Mouse (Mus musculus): ENCODE measurements around the gene Rpusd4. TPM values are rescaled to one million over a fixed set of nuclear protein-coding genes. Genes with fewer than 3 reads are reported as not detected.

The Rpusd4 gene
- polyA plus RNA-seq, 1 experiment from 2014 or later = 8.6 TPM

DNA sequence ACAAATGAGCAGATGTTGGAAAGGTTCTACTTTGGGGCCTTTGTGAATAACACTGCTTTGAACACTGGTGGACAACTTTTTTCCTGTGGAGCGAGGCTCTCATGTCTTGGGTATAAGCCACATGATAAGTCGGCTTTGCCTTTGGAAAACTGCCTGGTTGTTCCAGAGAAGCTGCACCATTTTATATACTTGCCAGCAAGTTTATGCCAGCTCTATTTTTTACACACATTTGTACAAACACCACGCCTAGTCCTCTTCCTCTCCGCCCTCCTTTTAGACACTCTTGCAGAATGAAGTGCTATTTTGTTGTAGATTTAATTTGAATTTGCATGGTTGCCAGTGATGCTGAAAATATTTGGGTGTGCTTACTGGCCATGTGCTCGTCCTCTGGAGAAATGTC lies 25.8 kb downstream of the Rpusd4 start:
- Histone ChIP-seq H3K27ac (ENCODE audit: low read depth) (no peak overlapping the region), H3K4me2 (ENCODE audit: low read depth, low read length) (no peak overlapping the region), H3K36me3 (replicated peaks; ENCODE audit: insufficient read depth, low read length) (no peaks in the 10 kb centered on the region), H3K4me3 (ENCODE audit: low read depth, low read length) (no peak overlapping the region), H3K9me3 (ENCODE audit: low read length) (no peaks in the 10 kb centered on the region), H3K4me1 (ENCODE audit: insufficient read depth) (0 out of 2 replicates have a peak, but pooled peaks cover 4% of the 10 kb centered on the region), H3K27me3 (ENCODE audit: insufficient read depth, low read length) (no peaks in the 10 kb centered on the region), H3K9ac (replicated peaks) (no peak overlapping the region)
- TF ChIP-seq CTCF (IDR thresholded peaks at IDR 0.05; ENCODE audit: low read depth) = no peak
- TF ChIP-seq EP300 (IDR thresholded peaks at IDR 0.05; ENCODE audit: low read depth) = no peak
- 72% methylated on average over 5 of the region's 5 CpGs for WGBS (ENCODE audit: insufficient replicate concordance)
- DNase-seq (no peak), ATAC-seq (no peak)

DNA sequence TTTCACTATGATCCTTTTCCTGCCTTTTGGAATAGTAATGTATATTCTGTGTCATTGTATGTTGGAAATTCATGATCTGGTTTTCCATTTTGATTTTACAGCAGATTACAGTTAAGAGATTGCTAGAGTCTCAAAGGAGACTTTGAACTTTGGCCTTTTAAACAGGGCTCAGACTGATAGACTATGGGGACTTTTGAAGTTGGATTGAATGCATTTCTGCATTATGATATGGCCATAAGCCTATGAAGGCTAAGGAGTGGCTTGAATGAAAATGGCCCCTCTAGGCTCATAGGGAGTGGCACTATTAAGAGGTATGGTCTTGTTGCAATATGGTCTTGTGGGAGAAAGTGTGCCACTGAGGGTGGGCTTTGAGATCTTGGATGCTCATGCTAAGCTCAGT lies 30.1 kb downstream of the Rpusd4 start:
- H3K27ac ChIP-seq (ENCODE audit: low read depth) = no peak overlapping the region
- H3K4me1 ChIP-seq (ENCODE audit: insufficient read depth) = no peaks in the 10 kb centered on the region
- H3K9me3 ChIP-seq (ENCODE audit: low read length) = no peaks in the 10 kb centered on the region
- H3K27me3 ChIP-seq (ENCODE audit: insufficient read depth, low read length) = no peaks in the 10 kb centered on the region
- no peaks in the 10 kb centered on the region for H3K36me3 ChIP-seq (replicated peaks; ENCODE audit: insufficient read depth, low read length)
- no peak overlapping the region for H3K9ac ChIP-seq (replicated peaks)
- no peak overlapping the region for H3K4me2 ChIP-seq (ENCODE audit: low read depth, low read length)
- DNase-seq (no peak), ATAC-seq (no peak)
- H3K4me3 ChIP-seq (ENCODE audit: low read depth, low read length) = no peak overlapping the region
- TF ChIP-seq EP300 (IDR thresholded peaks at IDR 0.05; ENCODE audit: low read depth) (no peak), CTCF (IDR thresholded peaks at IDR 0.05; ENCODE audit: low read depth) (no peak)

DNA sequence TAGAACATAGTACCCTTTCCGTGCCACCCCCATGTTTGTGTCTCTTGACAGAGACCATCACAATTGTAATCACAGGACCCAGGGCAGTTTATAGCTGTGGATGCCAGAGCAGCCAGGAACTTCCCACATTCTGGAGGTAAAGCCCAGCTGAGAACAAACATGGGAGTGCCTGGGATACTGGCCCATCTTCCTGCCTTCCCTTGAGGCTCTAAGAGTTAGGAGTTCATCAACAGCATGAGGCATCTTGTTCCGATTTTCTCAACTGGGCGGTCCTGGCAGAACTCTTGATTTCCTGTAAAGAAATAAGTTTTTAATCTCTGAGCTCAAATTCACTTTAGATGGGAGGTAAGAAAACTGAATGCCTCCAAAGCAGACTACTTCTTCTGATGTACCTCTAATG lies 34.5 kb downstream of the Rpusd4 start:
- Histone ChIP-seq H3K27me3 (ENCODE audit: insufficient read depth, low read length) (no peaks in the 10 kb centered on the region), H3K4me1 (ENCODE audit: insufficient read depth) (no peaks in the 10 kb centered on the region), H3K27ac (ENCODE audit: low read depth) (no peak overlapping the region), H3K9ac (replicated peaks) (no peak overlapping the region), H3K4me2 (ENCODE audit: low read depth, low read length) (no peak overlapping the region), H3K9me3 (ENCODE audit: low read length) (no peaks in the 10 kb centered on the region), H3K36me3 (replicated peaks; ENCODE audit: insufficient read depth, low read length) (no peaks in the 10 kb centered on the region), H3K4me3 (ENCODE audit: low read depth, low read length) (no peak overlapping the region)
- 83% methylated on average over 3 of the region's 3 CpGs for WGBS (ENCODE audit: insufficient replicate concordance)
- TF ChIP-seq CTCF (IDR thresholded peaks at IDR 0.05; ENCODE audit: low read depth) (no peak), EP300 (IDR thresholded peaks at IDR 0.05; ENCODE audit: low read depth) (no peak)
- no peak for DNase-seq
- ATAC-seq = no peak

DNA sequence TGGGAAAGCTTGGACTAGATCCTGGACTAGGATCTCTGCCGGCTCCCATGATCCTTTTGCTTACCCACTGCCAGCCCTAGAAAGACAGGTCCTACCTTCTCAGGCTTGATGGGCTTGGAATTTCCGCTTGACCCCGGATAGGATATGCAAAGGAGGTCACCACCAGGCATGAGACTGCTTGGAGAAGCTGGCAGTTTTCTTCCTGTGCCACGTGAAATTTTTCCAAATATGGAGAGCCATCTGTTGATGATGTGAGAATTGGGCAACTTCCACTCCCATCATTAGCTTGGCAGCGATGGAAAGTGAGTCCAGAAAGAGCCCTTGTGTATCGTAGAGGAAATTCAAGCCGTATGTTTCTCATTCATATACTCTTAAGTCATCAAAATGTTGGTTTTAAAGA lies 39.8 kb downstream of the Rpusd4 start:
- WGBS (ENCODE audit: insufficient replicate concordance) = 69% methylated on average over 7 of the region's 7 CpGs
- Histone ChIP-seq H3K9me3 (ENCODE audit: low read length) (no peaks in the 10 kb centered on the region), H3K4me3 (ENCODE audit: low read depth, low read length) (no peak overlapping the region), H3K27me3 (ENCODE audit: insufficient read depth, low read length) (no peaks in the 10 kb centered on the region), H3K4me1 (ENCODE audit: insufficient read depth) (no peaks in the 10 kb centered on the region), H3K9ac (replicated peaks) (no peak overlapping the region), H3K36me3 (replicated peaks; ENCODE audit: insufficient read depth, low read length) (no peaks in the 10 kb centered on the region), H3K27ac (ENCODE audit: low read depth) (no peak overlapping the region), H3K4me2 (ENCODE audit: low read depth, low read length) (no peak overlapping the region)
- TF ChIP-seq CTCF (IDR thresholded peaks at IDR 0.05; ENCODE audit: low read depth) (no peak), EP300 (IDR thresholded peaks at IDR 0.05; ENCODE audit: low read depth) (no peak)
- DNase-seq (no peak), ATAC-seq (no peak)

DNA sequence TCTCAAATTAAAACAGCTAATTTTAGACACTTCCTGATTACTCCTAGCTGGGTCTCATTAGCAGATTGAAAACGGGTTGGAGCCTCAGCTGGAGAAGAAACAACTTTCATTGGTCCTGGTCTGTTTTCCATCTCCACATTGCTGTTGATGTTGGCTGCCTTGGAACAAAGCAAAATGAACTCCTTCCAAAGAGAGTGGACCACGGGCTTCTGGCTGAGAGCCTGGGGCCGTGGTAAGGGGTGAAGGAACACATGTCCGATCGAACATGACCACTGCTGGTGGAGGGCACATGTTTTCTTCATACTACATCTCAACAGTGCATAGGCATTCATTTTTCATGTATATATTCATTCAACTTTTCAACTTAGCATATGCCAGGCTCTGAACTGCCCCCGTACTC lies 42.7 kb downstream of the Rpusd4 start:
- no peak overlapping the region for H3K4me3 ChIP-seq (ENCODE audit: low read depth, low read length)
- no peaks in the 10 kb centered on the region for H3K4me1 ChIP-seq (ENCODE audit: insufficient read depth)
- H3K27me3 ChIP-seq (ENCODE audit: insufficient read depth, low read length) = no peaks in the 10 kb centered on the region
- TF ChIP-seq CTCF (IDR thresholded peaks at IDR 0.05; ENCODE audit: low read depth) = no peak
- TF ChIP-seq EP300 (IDR thresholded peaks at IDR 0.05; ENCODE audit: low read depth) = no peak
- 69% methylated on average over 6 of the region's 6 CpGs for whole genome bisulfite sequencing (ENCODE audit: insufficient replicate concordance)
- no peak overlapping the region for H3K9ac ChIP-seq (replicated peaks)
- H3K27ac ChIP-seq (ENCODE audit: low read depth) = no peak overlapping the region
- no peaks in the 10 kb centered on the region for H3K9me3 ChIP-seq (ENCODE audit: low read length)
- ATAC-seq (no peak), DNase-seq (no peak)
- H3K4me2 ChIP-seq (ENCODE audit: low read depth, low read length) = no peak overlapping the region
- no peaks in the 10 kb centered on the region for H3K36me3 ChIP-seq (replicated peaks; ENCODE audit: insufficient read depth, low read length)

DNA sequence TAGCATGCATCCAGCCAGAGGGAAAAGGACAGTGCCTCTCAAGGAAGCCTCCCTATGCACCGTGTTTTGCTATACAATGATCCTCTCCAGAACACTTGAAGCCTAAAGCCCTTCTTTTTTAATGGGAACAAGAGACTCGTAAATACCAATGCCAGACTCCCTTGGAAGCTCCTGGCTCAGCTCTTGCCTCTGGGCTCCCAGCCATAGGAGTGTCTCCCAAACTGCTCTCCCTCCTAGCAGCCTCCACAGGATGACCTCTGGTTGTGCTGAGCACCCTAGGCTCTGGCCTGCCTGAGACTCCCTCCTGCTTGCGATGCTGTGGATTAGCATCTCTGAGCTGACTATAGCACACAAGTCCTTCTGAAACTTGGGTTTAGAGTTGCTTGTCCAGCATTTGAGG lies 44.9 kb downstream of the Rpusd4 start:
- no peaks in the 10 kb centered on the region for H3K9me3 ChIP-seq (ENCODE audit: low read length)
- H3K27me3 ChIP-seq (ENCODE audit: insufficient read depth, low read length) = no peaks in the 10 kb centered on the region
- DNase-seq = no peak
- H3K4me3 ChIP-seq (ENCODE audit: low read depth, low read length) = no peak overlapping the region
- no peak for TF ChIP-seq CTCF (IDR thresholded peaks at IDR 0.05; ENCODE audit: low read depth)
- TF ChIP-seq EP300 (IDR thresholded peaks at IDR 0.05; ENCODE audit: low read depth) = no peak
- H3K4me1 ChIP-seq (ENCODE audit: insufficient read depth) = no peaks in the 10 kb centered on the region
- WGBS (ENCODE audit: insufficient replicate concordance) = 66% methylated on average over 3 of the region's 3 CpGs
- no peak overlapping the region for H3K27ac ChIP-seq (ENCODE audit: low read depth)
- H3K9ac ChIP-seq (replicated peaks) = no peak overlapping the region
- H3K4me2 ChIP-seq (ENCODE audit: low read depth, low read length) = no peak overlapping the region
- ATAC-seq = no peak
- H3K36me3 ChIP-seq (replicated peaks; ENCODE audit: insufficient read depth, low read length) = no peaks in the 10 kb centered on the region

DNA sequence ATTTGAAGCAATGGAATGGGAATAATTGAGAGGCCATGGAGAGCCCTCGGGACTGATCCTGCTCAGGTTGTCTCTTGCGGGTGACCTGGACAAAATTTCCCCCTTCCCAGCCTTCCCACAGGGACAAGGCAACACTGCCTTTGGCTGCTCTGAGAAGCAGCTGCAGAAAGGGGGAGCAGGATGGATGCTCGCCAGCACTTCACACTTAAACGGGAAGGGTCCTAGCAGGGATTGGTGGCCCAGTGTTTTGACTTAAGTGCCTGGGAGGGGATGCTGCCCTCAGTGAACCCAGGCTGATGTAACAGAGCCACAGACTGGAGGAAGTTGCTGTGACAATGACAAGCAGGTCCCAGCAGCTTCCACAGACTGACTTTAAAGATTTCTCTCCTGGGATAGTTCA lies 45.9 kb downstream of the Rpusd4 start:
- WGBS (ENCODE audit: insufficient replicate concordance) = 36% methylated on average over 4 of the region's 4 CpGs
- H3K27ac ChIP-seq (ENCODE audit: low read depth) = no peak overlapping the region
- TF ChIP-seq EP300 (IDR thresholded peaks at IDR 0.05; ENCODE audit: low read depth) (no peak), CTCF (IDR thresholded peaks at IDR 0.05; ENCODE audit: low read depth) (no peak)
- no peaks in the 10 kb centered on the region for H3K36me3 ChIP-seq (replicated peaks; ENCODE audit: insufficient read depth, low read length)
- H3K9ac ChIP-seq (replicated peaks) = no peak overlapping the region
- no peaks in the 10 kb centered on the region for H3K9me3 ChIP-seq (ENCODE audit: low read length)
- ATAC-seq (no peak), DNase-seq (no peak)
- H3K4me2 ChIP-seq (ENCODE audit: low read depth, low read length) = no peak overlapping the region
- no peak overlapping the region for H3K4me3 ChIP-seq (ENCODE audit: low read depth, low read length)
- H3K4me1 ChIP-seq (ENCODE audit: insufficient read depth) = no peaks in the 10 kb centered on the region; the same call in 1 of the 2 replicates
- H3K27me3 ChIP-seq (ENCODE audit: insufficient read depth, low read length) = no peaks in the 10 kb centered on the region
